Mouse (Mus musculus): ENCODE measurements around the gene Lrrc4c.

Gene Lrrc4c

DNA sequence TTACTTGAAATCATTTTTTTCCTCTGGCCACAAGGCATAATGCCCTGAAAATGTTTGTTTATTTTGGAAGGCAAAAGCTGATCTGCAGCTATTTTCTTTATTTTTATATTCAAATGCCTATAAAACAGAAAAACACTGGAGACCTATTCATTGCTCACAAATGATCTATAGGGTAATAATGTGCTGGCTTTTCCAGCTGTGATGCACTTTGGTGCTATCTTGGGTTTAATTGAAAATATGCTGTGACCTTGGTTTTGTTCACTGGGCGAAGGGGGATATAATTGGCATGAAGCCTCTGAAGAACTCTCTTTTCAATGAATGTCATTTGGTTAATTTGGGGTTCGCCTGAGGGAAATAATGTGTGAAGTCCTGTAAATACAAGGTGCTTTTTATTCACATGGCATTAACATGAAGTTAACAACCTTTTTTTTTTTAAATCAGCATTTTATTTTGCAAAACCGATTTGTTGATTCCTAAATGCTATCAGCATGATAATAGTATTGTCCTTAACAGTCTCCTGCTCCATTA is 1286.8 kb downstream of the Lrrc4c start:
- no peak for DNase-seq (ENCODE audit: low read depth, low spot score)

DNA sequence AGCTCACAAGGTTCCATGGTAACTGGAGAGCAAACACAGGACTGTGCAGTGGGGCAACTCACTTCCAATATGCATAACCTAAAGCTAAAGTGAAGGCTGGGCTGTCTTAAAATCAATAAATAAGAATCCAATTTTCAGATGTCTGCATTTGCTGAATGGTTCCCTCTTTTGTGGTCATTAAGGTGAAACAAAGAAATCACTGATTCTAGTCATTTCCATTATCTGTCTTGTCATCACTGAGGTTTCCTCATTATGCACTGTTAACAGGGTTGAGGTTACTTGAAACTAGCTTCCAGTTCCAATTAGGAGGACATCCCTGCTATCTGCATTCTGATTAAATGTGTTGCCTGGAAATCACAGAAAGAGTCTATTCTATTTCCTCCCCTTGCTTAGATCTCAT is 1291.5 kb downstream of the Lrrc4c start:
- DNase-seq (ENCODE audit: low read depth, low spot score) = no peak

DNA sequence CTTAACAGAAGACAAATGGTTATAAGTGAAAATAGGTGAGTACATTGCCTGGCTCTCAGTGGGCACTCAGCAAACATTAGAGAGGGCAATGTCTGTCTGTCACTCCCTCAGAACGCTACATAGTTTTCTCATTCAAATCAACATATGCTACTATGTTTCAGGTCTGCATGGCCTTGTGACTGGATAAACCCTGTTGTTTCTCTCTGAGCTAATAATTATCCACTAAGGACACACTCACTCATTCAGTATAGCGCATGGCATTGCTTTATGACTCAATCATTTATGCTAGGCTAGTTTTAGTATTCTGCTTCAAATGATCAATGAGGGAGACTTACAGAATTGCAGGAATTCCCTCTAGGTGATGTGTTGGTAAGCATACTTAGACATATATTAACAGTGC is 1292.6 kb downstream of the Lrrc4c start:
- DNase-seq (ENCODE audit: low read depth, low spot score) = no peak

DNA sequence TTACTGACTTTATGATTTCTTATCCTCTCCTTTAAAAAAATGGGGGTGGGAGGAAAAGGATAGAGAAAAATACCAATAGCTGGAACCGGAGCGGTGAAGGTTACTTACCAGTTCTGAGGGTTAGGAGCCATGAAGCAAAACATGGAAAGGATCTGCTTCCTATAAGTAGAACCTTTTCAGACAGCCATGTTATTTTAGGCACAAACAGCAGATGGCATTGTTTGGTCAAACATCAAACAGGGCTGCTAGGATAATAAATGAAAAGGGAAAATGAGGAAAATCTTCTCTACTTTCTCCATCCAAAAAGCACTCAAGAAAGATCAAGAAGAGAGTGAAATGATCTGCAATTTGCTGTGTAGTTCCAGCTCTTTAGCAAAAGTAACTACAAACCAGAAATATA is 1296.8 kb downstream of the Lrrc4c start:
- no peak for DNase-seq (ENCODE audit: low read depth, low spot score)

DNA sequence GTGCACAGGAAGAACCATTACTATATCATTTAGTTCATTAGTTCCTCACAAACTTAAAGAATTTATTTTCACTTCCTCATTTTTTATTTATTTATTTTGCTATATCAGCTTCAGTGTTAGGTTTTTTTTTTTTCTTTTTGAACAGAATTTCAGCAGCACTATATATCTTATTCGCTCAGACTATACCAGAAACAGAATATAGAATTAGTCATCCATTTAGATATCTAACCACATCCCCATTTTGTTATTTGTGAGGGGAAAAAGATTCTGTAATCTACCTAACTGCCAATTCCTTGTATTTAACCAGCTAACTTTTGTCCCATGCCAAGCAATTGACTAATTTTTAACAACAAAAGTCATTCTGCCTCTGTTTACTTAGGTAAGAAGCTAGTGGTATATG is 1300.6 kb downstream of the Lrrc4c start:
- DNase-seq (ENCODE audit: low read depth, low spot score) = no peak

DNA sequence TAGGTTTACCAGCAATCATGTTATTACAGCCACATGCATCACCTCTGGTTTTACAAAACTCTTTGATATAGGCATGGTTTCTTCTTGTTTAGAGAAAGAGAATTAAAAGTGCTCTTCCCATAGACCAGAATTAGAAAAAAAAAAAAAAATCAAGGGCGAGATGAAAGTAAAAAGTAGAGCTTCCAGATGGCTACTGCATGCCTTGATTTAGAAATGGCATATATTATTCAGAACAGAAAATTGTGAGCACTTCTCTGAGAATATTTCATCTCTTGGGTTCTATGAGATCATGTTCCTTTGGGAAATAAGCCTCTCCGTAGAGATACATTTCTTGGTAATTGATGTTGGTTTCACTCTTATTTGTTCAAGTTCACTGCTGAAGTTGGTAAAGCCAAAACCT is 1322.0 kb downstream of the Lrrc4c start:
- DNase-seq (ENCODE audit: low read depth, low spot score) = no peak

DNA sequence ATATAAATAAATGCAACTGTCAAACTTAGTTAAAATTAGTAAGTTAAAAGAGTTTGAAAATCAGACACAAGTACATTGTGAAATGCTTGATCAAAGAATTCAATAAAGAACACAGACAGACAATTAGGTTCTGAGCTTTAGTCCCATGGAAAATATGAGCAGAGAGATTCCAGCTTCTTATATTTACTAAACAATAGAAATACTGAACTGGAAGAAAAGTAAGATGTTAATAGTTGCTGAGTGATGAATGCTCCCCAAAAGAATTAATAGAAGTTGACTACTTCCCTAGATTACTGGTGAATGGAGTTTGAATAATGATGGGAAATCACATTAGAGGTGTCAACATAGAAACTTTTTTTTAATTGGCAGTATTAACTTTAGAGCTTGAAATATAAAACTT is 1323.7 kb downstream of the Lrrc4c start:
- DNase-seq (ENCODE audit: low read depth, low spot score) = no peak

DNA sequence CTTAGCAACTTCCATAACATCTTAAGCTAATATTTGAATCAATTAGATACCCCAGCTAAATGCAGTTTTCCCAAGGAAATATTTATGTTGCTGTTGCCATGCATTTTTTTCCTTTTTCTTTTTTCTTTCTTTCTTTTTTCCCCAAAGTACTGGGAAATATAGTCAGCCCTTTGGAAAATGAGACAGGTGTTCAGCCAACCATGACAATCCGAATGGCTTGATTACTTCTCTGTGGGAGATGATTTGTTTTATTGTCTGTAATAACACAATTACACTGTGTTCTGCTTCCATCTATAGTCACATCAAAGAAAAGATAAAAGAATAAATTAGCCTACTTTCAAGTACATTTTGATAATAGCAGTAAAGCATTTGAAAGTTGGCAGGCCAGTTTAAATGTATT is 1334.7 kb downstream of the Lrrc4c start:
- DNase-seq (ENCODE audit: low read depth, low spot score) = no peak

Measured in CD4-positive, CD25-positive, alpha-beta regulatory T cell, adult 2 months (primary cell).